Mouse (Mus musculus) embryonic facial prominence, embryonic 11.5 days (tissue): ENCODE measurements around the gene Samd5. TPM values are rescaled to one million over a fixed set of nuclear protein-coding genes. Genes with fewer than 3 reads are reported as not detected.

Experiments
- polyA plus RNA-seq: library from polyadenylated mRNA; unstranded; fragments of >200 nt; fragmentation: Nextera tagmentation; extraction: Ambion mirVana; gene quantifications from 2 replicates; pipeline ENCODE4 v1.2.1, GENCODE M21; 2014

The Samd5 gene
- polyA plus RNA-seq, 1 experiment from 2014 or later = 5.9 TPM

Other genes starting within 250 kb of the Samd5 start
- 4.1 and 4.4 TPM in 2 replicates for gene Stxbp5, start 225.9 kb upstream of the Samd5 start, polyA plus RNA-seq